Mouse (Mus musculus): ENCODE results near the gene Krt80. TPM values are rescaled to one million over a fixed set of nuclear protein-coding genes. Genes with fewer than 3 reads are reported as not detected.
A peak's percentile ranks its signal among the peaks of the same experiment; 100 is the strongest.
"Not testable (repeated sequence)": the region's sequence is repeated elsewhere in the genome, so short reads cannot be mapped to it uniquely, and the experiment has no call there.

Krt80 gene
- total RNA-seq, 2 experiments from 2014 or later: not detected

- ATAC-seq (replicated peaks; ENCODE audit: low FRiP score, low TSS enrichment, poor library complexity, severe bottlenecking): no peak
Measured at GRCm38 (mm10) chr15:101355382-101355786, 14.6 kb downstream of the Krt80 start.

DNA sequence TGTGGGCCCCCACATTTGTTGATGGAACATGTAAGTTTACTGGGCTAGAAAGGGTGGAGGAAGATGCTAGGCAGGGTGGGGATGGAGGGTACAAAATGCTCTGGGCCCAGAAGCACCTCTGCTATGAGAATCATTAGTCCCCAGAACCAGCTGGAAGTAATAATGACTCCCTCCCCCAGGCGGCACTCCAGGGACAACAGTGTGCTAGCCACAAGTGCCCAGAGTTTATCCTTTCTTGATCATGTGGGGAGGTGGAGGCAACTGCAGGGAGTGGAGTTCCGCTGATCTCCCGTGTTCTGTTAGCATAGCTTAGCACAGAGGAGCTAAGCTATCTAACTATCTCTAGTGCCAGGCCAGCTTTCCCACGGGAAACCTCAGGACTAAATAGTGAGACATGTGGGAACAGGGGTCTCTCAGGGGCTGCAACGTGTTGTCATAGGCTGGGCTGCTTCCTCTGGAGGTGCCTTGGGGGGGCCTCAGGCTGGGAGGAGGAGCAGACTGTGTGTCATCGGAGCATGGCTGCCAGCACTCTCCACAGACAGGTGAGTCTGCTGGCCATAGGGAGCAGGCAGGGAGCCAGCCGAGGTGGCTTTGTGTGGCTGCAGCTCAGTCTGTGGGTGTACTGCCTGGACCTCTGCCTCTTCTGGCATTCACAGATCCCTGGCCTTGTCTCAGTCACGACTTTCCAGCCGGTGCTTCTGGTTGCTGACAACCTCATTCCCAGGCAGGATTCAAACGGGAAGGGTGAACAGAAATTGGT, 17.1 kb downstream of the Krt80 start:
- no peak for ATAC-seq (replicated peaks; ENCODE audit: low FRiP score, low TSS enrichment, poor library complexity, severe bottlenecking)

- ATAC-seq (replicated peaks; ENCODE audit: low FRiP score, low TSS enrichment, poor library complexity, severe bottlenecking): no peak
Measured at GRCm38 (mm10) chr15:101352047-101352446, 17.9 kb downstream of the Krt80 start.

- ATAC-seq (replicated peaks; ENCODE audit: low FRiP score, low TSS enrichment, poor library complexity, severe bottlenecking): no peak
Measured at GRCm38 (mm10) chr15:101341797-101342515, 28.0 kb downstream of the Krt80 start.

GRCm38 (mm10) chr15:101339537-101339936, 30.4 kb downstream of the Krt80 start:
- peak; percentile 91 for ATAC-seq (replicated peaks; ENCODE audit: low FRiP score, low TSS enrichment, poor library complexity, severe bottlenecking)

GRCm38 (mm10) chr15:101338359-101338758, 31.6 kb downstream of the Krt80 start:
- ATAC-seq (replicated peaks; ENCODE audit: low FRiP score, low TSS enrichment, poor library complexity, severe bottlenecking): no peak

DNA sequence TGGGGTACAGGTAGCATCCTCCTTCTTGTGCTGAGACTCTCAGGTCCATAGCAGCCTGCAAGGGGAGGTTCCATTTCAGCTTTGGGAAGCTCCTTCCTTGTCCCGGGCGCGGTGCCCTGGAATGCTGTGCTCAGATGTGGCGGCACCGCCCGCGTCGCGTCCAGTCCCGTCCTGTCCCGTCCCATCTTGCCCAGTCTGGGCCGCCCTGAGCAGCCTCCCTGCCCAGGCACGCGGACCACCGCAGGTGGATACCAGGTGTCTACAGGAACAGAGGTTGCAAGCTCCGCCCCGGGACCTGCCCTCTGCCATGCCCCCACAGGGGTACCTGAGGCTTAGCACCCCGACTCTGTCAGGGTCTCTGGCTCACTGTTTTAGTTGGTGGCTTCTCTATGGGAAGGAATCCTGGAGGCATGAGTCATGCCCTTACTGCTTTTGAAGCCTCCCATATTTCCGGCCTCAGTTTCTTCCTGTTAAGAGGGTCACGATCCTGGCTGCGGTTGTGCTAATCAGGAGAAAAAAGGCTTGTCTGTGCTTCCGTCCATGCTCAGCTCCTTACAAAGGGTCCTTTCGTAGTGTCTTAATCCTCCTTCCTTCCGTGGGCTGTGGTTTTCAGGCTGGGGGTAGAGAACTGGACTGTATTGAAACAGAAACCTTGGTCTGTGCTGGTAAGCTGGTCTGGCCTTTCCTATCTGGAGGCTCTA, 33.3 kb downstream of the Krt80 start:
- ATAC-seq (replicated peaks; ENCODE audit: low FRiP score, low TSS enrichment, poor library complexity, severe bottlenecking): no peak

GRCm38 (mm10) chr15:101333648-101334047, 36.3 kb downstream of the Krt80 start:
- no peak for ATAC-seq (replicated peaks; ENCODE audit: low FRiP score, low TSS enrichment, poor library complexity, severe bottlenecking)

GRCm38 (mm10) chr15:101333165-101333564, 36.8 kb downstream of the Krt80 start:
- no peak for ATAC-seq (replicated peaks; ENCODE audit: low FRiP score, low TSS enrichment, poor library complexity, severe bottlenecking)

DNA sequence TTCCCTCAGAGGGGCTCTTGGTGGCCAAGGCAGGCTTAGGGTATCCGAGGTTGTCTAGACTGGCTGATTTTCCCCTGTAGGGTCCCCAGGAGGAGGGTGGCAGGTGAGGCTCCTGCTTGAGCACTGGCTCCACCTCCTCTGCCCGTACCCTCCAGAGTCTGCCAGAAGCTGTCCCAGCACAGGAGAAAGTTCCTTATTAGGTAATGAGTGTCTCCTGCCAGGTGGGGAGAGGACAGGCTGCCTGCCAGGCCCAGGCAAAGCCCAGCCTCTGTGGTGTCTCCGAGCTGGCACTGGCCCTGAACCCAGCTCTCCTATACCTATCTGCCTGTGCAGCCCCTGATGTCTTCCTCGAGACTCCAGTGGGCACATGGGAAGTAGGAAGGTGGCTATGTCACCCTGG, 37.6 kb downstream of the Krt80 start:
- ATAC-seq (replicated peaks; ENCODE audit: low FRiP score, low TSS enrichment, poor library complexity, severe bottlenecking): no peak

- ATAC-seq (replicated peaks; ENCODE audit: low FRiP score, low TSS enrichment, poor library complexity, severe bottlenecking): no peak
Measured at GRCm38 (mm10) chr15:101331090-101331489, 38.9 kb downstream of the Krt80 start.

DNA sequence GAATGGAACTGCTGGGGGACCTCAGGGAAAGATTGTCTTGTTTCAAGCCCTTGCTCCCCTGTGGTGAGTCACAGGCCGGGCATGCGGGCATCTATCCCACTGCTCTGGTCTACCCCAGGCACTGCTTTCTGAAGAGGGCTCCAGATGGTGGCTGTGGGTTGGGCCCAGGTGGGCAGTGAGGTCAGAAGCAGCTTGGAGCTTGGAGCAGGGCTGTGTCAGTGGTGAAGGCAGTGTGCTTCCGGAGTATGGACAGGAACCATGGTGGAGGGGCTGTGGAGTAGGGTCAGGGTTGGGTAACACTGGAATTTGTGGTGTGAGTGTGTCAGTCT, 40.4 kb downstream of the Krt80 start:
- ATAC-seq (replicated peaks; ENCODE audit: low FRiP score, low TSS enrichment, poor library complexity, severe bottlenecking): no peak

- no peak for ATAC-seq (replicated peaks; ENCODE audit: low FRiP score, low TSS enrichment, poor library complexity, severe bottlenecking)
Measured at GRCm38 (mm10) chr15:101328876-101329563, 40.9 kb downstream of the Krt80 start.

DNA sequence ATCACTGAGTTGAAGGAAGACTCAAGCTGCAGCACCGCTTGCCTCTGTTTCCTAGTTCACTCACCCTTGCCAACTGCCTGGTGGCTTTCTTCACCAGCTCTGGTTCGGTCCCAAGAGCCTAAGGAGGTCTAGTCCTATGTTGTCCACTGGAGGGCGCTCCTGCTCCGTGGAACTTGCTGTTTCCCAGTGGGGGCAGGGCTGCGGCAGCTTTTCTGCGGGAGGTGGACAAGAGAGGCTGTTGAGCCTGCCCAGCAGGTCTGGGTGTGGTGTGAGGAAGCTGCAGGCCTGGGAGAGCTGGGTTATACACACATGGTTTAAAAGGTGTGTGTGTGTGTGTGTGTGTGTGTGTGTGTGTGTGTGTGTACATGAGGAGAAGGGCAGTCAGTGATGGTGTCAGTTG, 42.7 kb downstream of the Krt80 start:
- peak; percentile 66; the same call in 1 of the 2 replicates for ATAC-seq (replicated peaks; ENCODE audit: low FRiP score, low TSS enrichment, poor library complexity, severe bottlenecking)

DNA sequence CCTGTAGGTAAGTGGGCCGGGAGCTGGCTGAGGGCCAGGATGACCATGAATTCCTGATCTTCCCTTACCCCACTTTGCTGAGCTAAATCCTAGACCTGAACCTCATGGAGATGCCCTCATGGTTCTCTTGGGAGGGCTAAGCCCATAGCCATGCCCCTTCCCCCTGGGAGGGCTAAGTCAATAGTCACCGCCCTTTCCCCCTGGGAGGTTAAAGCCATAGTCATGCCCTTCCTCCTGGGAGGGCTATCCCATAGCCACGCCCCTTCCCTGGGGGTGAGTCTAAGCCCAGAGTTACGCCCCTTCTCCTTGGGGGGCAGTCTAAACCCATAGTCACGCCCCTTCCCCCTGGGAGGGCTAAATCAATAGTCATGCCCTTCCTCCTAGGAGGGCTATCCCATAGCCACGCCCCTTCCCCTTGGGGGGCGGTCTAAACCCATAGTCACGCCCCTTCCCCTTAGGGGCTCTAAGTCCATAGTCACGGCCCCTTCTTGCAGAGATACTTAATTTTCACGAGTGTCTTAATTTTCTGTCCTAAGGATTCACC, 43.9 kb downstream of the Krt80 start:
- ATAC-seq (replicated peaks; ENCODE audit: low FRiP score, low TSS enrichment, poor library complexity, severe bottlenecking): no peak; the same call in 1 of the 2 replicates

- not testable (repeated sequence) for ATAC-seq (replicated peaks; ENCODE audit: low FRiP score, low TSS enrichment, poor library complexity, severe bottlenecking)
Measured at GRCm38 (mm10) chr15:101324409-101324808, 45.6 kb downstream of the Krt80 start.

DNA sequence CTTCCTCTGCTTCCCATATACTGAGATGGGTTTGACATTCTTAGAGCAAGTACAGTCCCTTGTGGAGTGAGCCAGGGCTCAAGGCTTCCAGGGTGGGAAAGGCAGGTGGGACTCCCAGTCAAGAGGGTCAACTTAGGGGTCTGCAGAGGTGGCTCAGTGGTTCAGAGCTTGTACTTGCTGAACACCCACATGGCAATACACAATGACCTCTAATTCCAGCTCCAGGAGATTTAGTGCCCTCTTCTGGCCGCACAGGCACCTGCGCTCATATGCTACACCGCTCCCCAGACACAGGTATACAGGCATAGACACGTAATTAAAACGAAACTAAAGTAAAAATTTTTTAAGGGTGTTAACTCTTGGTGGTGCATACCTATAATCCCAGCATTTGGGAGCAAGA, 46.5 kb downstream of the Krt80 start:
- ATAC-seq (replicated peaks; ENCODE audit: low FRiP score, low TSS enrichment, poor library complexity, severe bottlenecking): no peak

GRCm38 (mm10) chr15:101322640-101323039, 47.3 kb downstream of the Krt80 start:
- no peak for ATAC-seq (replicated peaks; ENCODE audit: low FRiP score, low TSS enrichment, poor library complexity, severe bottlenecking)

DNA sequence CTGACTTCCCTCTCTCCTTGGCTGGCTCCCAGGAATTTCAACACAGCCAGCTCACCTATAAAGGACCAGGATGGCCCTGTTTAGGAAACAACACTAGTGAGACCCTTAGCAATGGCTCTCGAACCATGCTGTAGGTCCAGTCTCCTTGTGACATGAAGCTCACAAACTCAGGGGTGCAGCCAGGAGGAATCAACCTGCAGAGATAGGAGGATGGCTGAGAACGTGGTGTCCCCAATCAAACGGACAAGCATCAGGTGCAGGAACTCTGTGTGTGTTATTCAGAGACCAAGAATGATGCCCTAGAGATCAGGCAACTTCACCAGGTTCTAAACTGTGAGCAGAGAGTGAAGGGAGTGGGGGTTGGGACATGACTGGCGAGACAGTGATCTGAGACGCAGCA, 47.9 kb downstream of the Krt80 start:
- no peak for ATAC-seq (replicated peaks; ENCODE audit: low FRiP score, low TSS enrichment, poor library complexity, severe bottlenecking)

DNA sequence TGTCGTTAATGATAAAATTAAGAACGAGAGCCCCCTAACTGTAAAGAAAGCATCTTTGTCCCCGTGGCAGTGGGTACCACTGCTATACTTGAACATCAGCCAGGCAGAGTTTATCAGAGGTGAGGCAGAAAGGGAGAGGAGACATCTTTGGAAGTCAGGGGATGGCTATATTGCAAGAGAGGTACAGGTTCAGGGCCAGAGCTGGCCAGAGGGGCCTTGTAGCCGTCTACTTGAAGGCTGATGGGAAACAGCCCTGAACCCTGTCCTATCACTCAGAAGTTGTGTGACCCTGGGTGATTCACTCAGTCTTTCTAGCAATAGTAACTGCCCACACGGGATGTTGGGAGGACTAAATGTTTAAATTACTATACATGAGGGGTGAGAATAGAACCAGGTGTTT, 48.8 kb downstream of the Krt80 start:
- no peak for ATAC-seq (replicated peaks; ENCODE audit: low FRiP score, low TSS enrichment, poor library complexity, severe bottlenecking)

Data from megakaryocyte-erythroid progenitor cell, adult 5-6 weeks (primary cell).